Mouse (Mus musculus) hindbrain, embryonic 14.5 days (tissue): ENCODE results near the gene Col13a1. TPM values are rescaled to one million over a fixed set of nuclear protein-coding genes. Genes with fewer than 3 reads are reported as not detected.

Experiments
- ATAC-seq: fragments of 200-750 bp; cut with Nextera tagmentation; 2 replicates; pipeline ENCODE4 v1.8.0; 2017; ENCODE audit warnings: moderate number of reproducible peaks, mild to moderate bottlenecking, moderate TSS enrichment, moderate library complexity; ENCODE audit not compliant: low FRiP score
- DNase-seq: peaks from one replicate; pipeline ENCODE4 v3.0.0-alpha.2; 2015; ENCODE audit warnings: low spot score
- H3K27ac ChIP-seq: fragments of 300-500 bp; sonication (generic); 2 replicates; pipeline ENCODE4 v1.5.1; 2014; ENCODE audit warnings: mild to moderate bottlenecking, moderate library complexity
- H3K27me3 ChIP-seq: fragments of 300-500 bp; sonication (generic); 2 replicates; pipeline ENCODE4 v1.6.1; 2014; ENCODE audit warnings: mild to moderate bottlenecking, low read length, mixed read lengths; ENCODE audit not compliant: control insufficient read depth, insufficient read depth
- H3K36me3 ChIP-seq: fragments of 300-500 bp; sonication (generic); replicated peaks from 2 replicates; pipeline ENCODE4 v1.6.1; 2014; ENCODE audit not compliant: control insufficient read depth, insufficient read depth
- H3K4me1 ChIP-seq: fragments of 300-500 bp; sonication (generic); replicated peaks from 2 replicates; pipeline ENCODE4 v1.6.1; 2014; ENCODE audit warnings: antibody characterized with exemption, low read length, mixed read lengths; ENCODE audit not compliant: control insufficient read depth, insufficient read depth
- H3K4me2 ChIP-seq: fragments of 300-500 bp; sonication (generic); replicated peaks from 2 replicates; pipeline ENCODE4 v1.6.1; 2014; ENCODE audit warnings: mild to moderate bottlenecking, moderate library complexity
- H3K4me3 ChIP-seq: fragments of 300-500 bp; sonication (generic); replicated peaks from 2 replicates; pipeline ENCODE4 v1.5.1; 2014; ENCODE audit warnings: mild to moderate bottlenecking, low read length
- H3K9ac ChIP-seq: fragments of 300-500 bp; sonication (generic); 2 replicates; pipeline ENCODE4 v1.6.1; 2014
- H3K9me3 ChIP-seq: fragments of 300-500 bp; sonication (generic); 2 replicates; pipeline ENCODE4 v1.6.1; 2016; ENCODE audit warnings: low read length; ENCODE audit not compliant: control insufficient read depth
- WGBS: fragments of 180-500 bp; shearing (Covaris S2); extraction: QIAGEN DNeasy Blood & Tissue Kit; methylation state at CpG from one replicate; pipeline ENCODE4 v1.1.7; 2014; 5-methylcytosine and 5-hydroxymethylcytosine counted together
- polyA plus RNA-seq: library from polyadenylated mRNA; unstranded; fragments of >200 nt; fragmentation: Nextera tagmentation; extraction: Ambion mirVana; gene quantifications from 2 replicates; pipeline ENCODE4 v1.2.1, GENCODE M21; 2014

The Col13a1 gene
- polyA plus RNA-seq: 2.8 and 2.9 TPM in 2 replicates

DNA sequence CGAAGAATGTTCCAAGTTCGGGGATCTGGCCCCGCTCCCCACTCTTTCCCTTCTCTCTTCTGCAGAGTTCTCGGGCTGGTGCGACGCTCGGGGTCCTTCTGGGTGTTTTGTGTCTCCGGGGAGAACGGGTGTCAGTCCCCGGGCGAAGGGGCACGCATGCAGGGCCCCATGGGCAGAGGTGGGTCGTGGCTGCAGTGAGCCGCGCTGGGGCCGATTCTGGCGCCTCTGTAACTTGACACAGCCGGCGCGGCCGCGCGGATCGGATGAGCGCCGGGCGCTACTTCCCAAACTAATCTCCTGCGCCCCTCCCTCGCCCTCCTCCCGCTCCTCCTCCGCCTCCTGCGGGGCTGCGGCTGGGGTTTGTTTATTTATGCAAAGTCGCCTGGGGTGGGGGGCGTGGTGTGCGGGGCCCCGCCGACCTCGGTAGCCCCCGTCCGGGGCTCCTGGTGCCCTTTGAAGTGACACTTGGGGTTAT lies at the start of gene Col13a1:
Gene Col13a1 (minus strand): TSS at position 243 of the 475 bp plus-strand sequence.
- under 1% methylated on average over 39 of the region's 41 CpGs for WGBS
- no peaks in the 10 kb centered on the region for H3K36me3 ChIP-seq
- ATAC-seq (no peak), DNase-seq (no peak)
- H3K4me3 ChIP-seq: peak within 1 kb of the TSS; percentile 33
- no peak within 1 kb of the TSS for H3K27ac ChIP-seq
- H3K9ac ChIP-seq: peak within 1 kb of the TSS; percentile 39
- peaks cover 18% of the 10 kb centered on the region; the same call in 1 of the 2 replicates for H3K4me1 ChIP-seq
- H3K27me3 ChIP-seq: peaks cover 58% of the 10 kb centered on the region
- peak within 1 kb of the TSS; percentile 56 for H3K4me2 ChIP-seq
- no peaks in the 10 kb centered on the region for H3K9me3 ChIP-seq

DNA sequence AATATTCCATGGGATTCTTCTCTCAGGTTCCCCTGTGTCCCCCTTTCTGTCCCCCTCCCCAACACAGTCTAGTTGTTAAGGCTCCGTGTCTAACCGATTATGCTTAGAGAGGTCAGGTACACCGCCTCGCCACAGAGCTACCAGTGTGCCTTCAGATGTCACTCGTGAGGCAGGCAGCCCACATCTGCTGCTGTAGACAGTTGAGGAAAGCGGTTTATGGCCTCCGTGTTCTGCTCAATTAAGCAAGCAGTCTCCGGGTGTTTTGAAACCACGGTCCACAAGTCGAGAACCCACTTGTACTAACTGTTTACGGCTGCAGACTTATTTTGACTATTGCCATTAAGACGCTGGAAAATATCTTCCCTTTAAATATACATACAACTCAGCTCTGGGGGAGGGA lies 48.8 kb upstream of the Col13a1 start:
- no peak overlapping the region for H3K9ac ChIP-seq
- ATAC-seq (no peak), DNase-seq (no peak)
- no peak overlapping the region for H3K4me2 ChIP-seq
- H3K4me1 ChIP-seq: no peaks in the 10 kb centered on the region
- no peaks in the 10 kb centered on the region for H3K36me3 ChIP-seq
- no peaks in the 10 kb centered on the region for H3K9me3 ChIP-seq
- H3K27me3 ChIP-seq: no peaks in the 10 kb centered on the region
- no peak overlapping the region for H3K27ac ChIP-seq
- 59% methylated on average over 12 of the region's 12 CpGs for WGBS
- no peak overlapping the region for H3K4me3 ChIP-seq

GRCm38 (mm10) chr10:62023821-62024551 lies 45.1 kb upstream of the Col13a1 start:
- ATAC-seq (no peak; the same call in 1 of the 2 replicates), DNase-seq (peak; percentile 27)
- H3K4me1 ChIP-seq: no peaks in the 10 kb centered on the region
- no peak overlapping the region for H3K4me3 ChIP-seq
- H3K4me2 ChIP-seq: no peak overlapping the region
- H3K9ac ChIP-seq: no peak overlapping the region
- no peaks in the 10 kb centered on the region for H3K27me3 ChIP-seq
- no peak overlapping the region for H3K27ac ChIP-seq
- 57% methylated on average over 19 of the region's 19 CpGs for WGBS
- no peaks in the 10 kb centered on the region for H3K36me3 ChIP-seq
- no peaks in the 10 kb centered on the region for H3K9me3 ChIP-seq

DNA sequence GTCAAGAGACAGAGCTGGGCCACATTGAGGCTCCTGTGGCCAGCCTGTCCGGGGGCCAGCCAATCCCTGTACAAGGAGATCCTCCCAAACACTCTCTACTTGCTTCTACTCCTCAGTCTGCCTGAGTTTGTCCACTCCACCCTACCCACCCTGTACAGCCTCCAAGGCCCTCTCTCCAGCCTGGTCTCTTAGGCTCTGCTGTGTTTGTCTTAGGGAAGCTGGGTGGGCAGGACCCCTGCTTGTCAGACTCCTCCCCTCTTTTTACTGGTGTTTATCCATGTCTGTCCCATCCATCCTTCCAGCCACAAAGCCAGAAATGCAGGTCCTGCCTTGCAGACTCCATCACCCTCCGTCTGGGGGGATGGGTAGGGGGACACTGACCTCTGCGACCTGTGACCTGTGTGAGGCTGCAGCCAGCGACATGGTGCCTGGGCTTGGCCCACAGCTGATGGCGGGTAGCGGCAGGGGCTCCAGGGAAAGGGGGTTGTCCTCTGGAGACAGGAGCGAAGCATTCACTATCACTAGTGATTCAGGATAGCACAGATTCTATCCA lies 41.2 kb upstream of the Col13a1 start:
- WGBS: 13% methylated on average over 7 of the region's 7 CpGs

DNA sequence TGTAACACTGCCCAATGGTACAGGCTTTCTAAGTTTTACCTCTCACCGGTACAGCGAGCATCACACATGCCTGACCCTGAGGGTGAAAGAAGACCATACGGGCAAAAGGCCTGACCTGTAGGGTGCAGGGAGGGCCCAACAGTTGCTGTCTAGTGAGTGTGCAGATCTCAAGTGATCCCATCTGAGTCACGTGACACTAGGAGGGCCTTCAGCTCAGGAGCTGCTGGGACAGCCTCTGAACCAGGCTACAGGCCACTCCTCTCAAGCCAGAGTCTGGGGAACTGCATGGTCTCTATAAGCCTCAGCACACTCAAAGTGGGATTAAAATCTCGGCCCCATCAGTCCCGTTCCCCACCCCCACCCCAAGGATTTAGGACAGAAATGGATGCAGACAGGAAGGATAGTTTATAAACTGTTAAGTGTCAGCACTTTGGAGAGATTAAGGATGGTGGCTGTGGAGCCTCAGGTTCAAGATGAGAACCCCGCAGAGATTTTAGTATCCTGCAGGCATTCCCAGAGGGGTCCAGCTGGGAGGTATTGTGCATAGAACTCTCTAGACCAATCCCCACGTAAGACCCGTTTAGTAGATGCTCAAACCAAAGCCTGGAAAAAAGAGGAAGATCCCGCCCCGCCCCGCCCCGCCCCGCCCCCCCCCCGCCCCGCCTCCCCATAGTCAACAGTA lies 40.6 kb upstream of the Col13a1 start:
- WGBS: 21% methylated on average over 16 of the region's 16 CpGs
- Histone ChIP-seq H3K9ac (no peak overlapping the region), H3K36me3 (no peaks in the 10 kb centered on the region), H3K4me2 (no peak overlapping the region), H3K27me3 (no peaks in the 10 kb centered on the region), H3K4me1 (no peaks in the 10 kb centered on the region), H3K4me3 (no peak overlapping the region), H3K9me3 (no peaks in the 10 kb centered on the region), H3K27ac (no peak overlapping the region)
- ATAC-seq (no peak), DNase-seq (no peak)

More for the DNA sequence above, 41.2 kb upstream of the Col13a1 start:
- Histone ChIP-seq H3K4me1 (no peaks in the 10 kb centered on the region), H3K36me3 (no peaks in the 10 kb centered on the region), H3K27ac (no peak overlapping the region), H3K9ac (no peak overlapping the region), H3K4me3 (no peak overlapping the region), H3K4me2 (no peak overlapping the region), H3K9me3 (no peaks in the 10 kb centered on the region), H3K27me3 (no peaks in the 10 kb centered on the region)
- no peak for DNase-seq
- ATAC-seq: no peak; the same call in 1 of the 2 replicates

DNA sequence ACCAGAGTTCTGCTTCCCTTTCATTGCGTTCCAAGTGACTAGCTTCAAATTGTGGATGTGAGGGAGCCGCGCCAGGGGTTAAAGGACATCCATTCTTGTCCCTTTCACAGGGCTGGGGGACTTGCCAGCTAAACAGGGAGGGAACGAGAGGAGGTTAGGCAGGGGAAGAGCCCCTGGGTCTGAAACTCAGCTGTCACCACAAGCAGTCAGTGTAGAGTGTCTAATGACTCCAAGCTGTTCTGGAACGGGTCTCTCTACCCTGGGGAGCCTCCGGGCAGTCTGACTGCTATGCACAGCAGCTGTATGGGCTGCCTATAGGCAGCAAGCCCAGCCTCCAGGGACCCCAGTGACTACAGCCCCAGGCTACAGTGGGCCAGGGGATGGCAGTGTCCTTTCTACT lies 38.0 kb upstream of the Col13a1 start:
- Histone ChIP-seq H3K4me2 (no peak overlapping the region), H3K9ac (no peak overlapping the region), H3K4me1 (no peaks in the 10 kb centered on the region), H3K27ac (no peak overlapping the region), H3K36me3 (no peaks in the 10 kb centered on the region), H3K4me3 (no peak overlapping the region), H3K27me3 (no peaks in the 10 kb centered on the region), H3K9me3 (no peaks in the 10 kb centered on the region)
- DNase-seq (peak; percentile 33), ATAC-seq (peak; percentile 75)
- WGBS: 25% methylated on average over 6 of the region's 6 CpGs

DNA sequence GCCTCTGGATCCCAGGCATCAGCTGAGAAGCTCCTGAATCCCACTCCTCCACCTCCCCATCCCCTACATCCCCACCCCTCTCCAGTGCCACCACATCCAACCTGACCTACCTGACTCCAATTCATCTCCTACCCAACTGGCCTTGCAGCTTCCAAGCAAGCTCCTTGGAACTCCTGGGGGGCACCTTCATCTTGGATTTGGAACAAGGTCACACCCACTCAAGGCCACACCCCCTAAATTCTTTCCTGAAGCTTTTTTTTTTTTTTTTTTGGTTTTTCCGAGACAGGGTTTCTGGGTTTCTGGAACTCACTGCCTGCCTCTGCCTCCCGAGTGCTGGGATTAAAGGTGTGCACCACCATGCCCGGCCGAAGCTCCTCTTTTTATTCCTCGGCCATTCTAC lies 34.3 kb upstream of the Col13a1 start:
- no peak overlapping the region for H3K4me3 ChIP-seq
- no peaks in the 10 kb centered on the region for H3K27me3 ChIP-seq
- ATAC-seq (no peak), DNase-seq (no peak)
- no peak overlapping the region for H3K27ac ChIP-seq
- H3K36me3 ChIP-seq: no peaks in the 10 kb centered on the region
- no peak overlapping the region for H3K4me2 ChIP-seq
- no peaks in the 10 kb centered on the region for H3K9me3 ChIP-seq
- H3K4me1 ChIP-seq: no peaks in the 10 kb centered on the region
- no peak overlapping the region for H3K9ac ChIP-seq
- 95% methylated on average over 5 of the region's 5 CpGs for WGBS

GRCm38 (mm10) chr10:62012371-62012770 lies 33.5 kb upstream of the Col13a1 start:
- no peak overlapping the region for H3K4me3 ChIP-seq
- H3K4me2 ChIP-seq: no peak overlapping the region
- H3K27ac ChIP-seq: no peak overlapping the region
- DNase-seq: no peak
- H3K36me3 ChIP-seq: no peaks in the 10 kb centered on the region
- no peak for ATAC-seq
- H3K9me3 ChIP-seq: no peaks in the 10 kb centered on the region
- no peaks in the 10 kb centered on the region for H3K4me1 ChIP-seq
- H3K9ac ChIP-seq: no peak overlapping the region
- H3K27me3 ChIP-seq: no peaks in the 10 kb centered on the region
- 79% methylated on average over 4 of the region's 4 CpGs for WGBS

GRCm38 (mm10) chr10:62009981-62010500 lies 31.1 kb upstream of the Col13a1 start:
- H3K4me2 ChIP-seq: no peak overlapping the region
- DNase-seq (no peak), ATAC-seq (no peak)
- no peak overlapping the region for H3K27ac ChIP-seq
- H3K4me1 ChIP-seq: no peaks in the 10 kb centered on the region
- no peak overlapping the region for H3K4me3 ChIP-seq
- H3K9me3 ChIP-seq: no peaks in the 10 kb centered on the region
- H3K36me3 ChIP-seq: no peaks in the 10 kb centered on the region
- H3K9ac ChIP-seq: no peak overlapping the region
- 64% methylated on average over 6 of the region's 6 CpGs for WGBS
- no peaks in the 10 kb centered on the region for H3K27me3 ChIP-seq
